Mouse (Mus musculus): Measurements from ENCODE around the gene Obsl1.

Obsl1 gene

GRCm38 (mm10) chr1:75455433-75455832 is 50.8 kb downstream of the Obsl1 start:
- no peak for DNase-seq (ENCODE audit: low read depth, low spot score)

DNA sequence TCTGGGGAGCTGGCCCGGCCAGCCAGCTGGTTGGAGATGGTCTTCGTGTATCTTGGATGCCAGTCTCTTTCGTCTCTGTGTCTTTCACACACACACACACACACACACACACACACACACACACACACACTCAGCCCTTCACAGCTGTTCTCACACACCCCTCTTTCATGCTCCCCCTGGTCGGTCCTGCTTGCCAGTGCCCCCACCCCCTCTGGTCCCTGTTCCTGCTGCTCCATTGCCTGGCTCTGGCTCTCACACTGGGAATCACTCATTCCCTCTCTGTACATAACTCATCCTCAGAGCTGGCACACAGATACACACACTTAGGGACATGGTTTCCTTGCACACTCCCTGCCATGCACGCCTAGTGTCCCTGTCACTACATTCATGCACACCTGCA is 54.4 kb downstream of the Obsl1 start:
- no peak for DNase-seq (ENCODE audit: low read depth, low spot score)

DNA sequence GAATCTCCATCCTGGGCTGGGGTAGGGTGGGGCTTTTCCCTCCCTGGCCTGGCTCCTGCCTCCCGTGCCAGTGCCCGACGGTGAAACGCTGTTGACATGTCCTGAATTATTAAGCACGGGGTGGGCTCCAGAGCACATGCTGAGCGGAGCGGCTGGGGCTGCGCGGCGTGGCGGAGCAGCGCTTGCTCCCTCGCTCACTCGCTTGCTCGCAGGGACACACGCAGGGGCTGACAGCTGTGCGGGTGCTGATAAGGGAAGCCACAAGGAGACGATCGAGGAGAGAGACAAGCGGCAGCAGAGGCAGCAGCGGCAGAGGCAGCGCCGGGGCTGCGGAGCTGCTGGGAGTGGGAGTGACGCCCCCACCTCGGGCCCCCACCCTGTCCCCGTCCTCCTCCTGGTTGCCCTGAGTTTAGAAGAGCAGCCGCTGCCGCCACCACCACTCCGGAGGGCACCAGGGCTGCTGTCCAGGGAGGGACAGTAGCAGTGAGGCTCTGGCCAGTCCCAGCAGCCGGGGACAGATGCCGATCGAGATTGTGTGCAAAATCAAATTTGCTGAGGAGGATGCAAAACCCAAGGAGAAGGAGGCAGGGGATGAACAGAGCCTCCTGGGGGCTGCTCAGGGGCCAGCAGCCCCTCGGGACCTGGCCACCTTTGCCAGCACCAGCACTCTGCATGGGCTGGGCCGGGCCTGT is 55.8 kb downstream of the Obsl1 start, which contains the start of gene Asic4:
Gene Asic4 (plus strand): TSS at position 123 of the 692 bp plus-strand sequence.
- DNase-seq (ENCODE audit: low read depth, low spot score): no peak

GRCm38 (mm10) chr1:75449377-75450135 is 56.7 kb downstream of the Obsl1 start:
- no peak for DNase-seq (ENCODE audit: low read depth, low spot score)

GRCm38 (mm10) chr1:75448937-75449336 is 57.3 kb downstream of the Obsl1 start:
- DNase-seq (ENCODE audit: low read depth, low spot score): no peak

DNA sequence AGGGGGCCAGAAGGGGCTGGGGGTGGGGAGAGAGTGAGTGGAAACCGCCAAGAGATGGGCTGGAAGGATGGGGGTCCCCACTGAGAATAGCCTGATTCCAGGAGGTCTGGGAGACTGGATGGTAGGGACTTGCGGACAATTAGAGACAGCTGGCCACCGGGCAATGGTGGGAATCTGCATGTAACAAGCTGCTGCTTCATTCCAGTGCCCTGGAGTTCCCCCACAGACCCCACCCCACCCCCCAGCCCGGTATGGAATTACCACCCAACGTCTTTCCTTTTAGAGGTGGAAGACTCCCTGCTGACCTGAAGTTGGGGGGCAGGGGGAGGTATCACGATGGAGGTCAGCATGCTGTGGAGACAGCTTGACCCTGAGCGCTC is 58.2 kb downstream of the Obsl1 start:
- no peak for DNase-seq (ENCODE audit: low read depth, low spot score)

DNA sequence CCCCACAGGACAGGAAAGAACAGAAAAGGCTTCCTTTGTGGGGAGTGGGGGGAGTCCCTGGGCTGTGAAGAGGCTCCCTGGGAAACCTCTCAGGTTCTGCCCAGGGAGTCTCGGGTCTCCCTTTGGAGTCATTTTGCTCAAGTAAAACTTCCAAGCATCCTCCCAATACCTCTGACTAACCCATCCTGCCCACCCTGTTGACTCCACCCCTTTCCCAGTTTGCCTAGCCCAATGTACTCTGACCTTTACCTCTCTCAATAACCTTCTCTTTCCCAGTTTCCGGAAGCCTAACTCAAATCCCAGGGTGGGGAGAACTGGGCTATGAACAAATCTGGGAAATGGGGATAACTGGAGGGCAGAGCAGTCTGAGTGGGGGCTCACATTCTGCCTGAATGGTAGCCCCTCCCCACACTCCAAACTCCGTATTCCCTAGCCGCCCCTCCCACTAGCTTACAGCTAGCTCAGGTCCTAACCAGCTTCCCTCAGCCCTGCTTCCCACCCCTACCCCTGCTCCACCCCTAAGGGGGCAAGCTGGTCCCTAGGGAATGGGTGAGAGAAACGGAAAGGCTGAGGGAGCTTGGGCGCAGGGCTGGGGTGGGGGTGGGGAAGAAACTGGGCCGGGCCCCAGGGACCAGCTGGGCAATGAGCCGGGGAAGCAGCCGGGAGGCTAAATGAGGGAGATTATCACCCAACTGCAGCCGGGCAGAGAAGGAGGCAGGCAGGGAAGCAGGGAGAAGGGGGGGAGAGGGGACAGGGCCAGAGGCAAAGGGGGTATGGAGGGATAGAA is 58.8 kb downstream of the Obsl1 start:
- no peak for DNase-seq (ENCODE audit: low read depth, low spot score)

GRCm38 (mm10) chr1:75446656-75447055 is 59.6 kb downstream of the Obsl1 start:
- DNase-seq (ENCODE audit: low read depth, low spot score): no peak

DNA sequence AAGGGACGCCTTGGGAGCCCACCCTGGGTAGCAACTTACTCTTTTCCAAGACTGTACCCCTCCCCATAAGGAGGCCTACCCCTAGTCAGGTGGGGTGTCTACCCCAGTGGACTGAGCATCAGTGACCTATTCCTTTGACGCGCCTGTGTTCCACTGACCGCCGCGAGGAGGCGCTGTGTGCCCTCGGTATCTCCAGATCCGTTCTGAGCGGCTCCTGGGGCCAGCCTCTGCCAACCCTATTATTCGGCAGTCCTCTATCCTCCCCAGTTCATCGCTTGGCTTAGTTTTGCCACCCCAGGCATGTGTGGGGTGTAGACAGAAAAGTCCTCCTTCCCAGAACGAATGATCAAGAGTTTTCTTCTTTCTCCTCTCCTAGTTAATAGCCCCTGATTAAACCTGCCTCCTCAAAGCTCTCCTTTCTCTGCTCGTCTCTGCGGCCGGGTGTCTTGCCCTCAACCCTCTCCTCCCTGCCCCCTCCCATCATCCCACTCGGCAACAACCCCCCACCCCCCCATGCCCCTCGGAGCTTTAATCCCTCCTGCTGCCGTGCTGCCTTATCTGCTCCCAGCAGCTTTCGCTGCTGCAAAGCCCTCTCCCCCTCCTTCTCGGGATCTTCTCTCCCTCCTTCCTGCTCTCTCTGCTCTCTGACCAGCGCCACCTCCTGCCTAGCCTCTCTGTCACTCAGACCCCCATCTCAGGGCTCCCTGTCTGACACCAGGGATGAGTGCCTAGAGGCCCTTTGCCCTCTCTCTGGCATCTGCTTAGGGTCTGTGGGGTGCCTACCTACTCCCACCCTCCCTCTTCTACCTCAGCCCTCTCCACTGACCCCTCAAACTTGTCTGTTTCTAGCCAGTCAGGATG is 60.3 kb downstream of the Obsl1 start:
- DNase-seq (ENCODE audit: low read depth, low spot score): no peak

- DNase-seq (ENCODE audit: low read depth, low spot score): no peak
These were observed 61.0 kb downstream of the Obsl1 start for GRCm38 (mm10) chr1:75445141-75445701.

DNA sequence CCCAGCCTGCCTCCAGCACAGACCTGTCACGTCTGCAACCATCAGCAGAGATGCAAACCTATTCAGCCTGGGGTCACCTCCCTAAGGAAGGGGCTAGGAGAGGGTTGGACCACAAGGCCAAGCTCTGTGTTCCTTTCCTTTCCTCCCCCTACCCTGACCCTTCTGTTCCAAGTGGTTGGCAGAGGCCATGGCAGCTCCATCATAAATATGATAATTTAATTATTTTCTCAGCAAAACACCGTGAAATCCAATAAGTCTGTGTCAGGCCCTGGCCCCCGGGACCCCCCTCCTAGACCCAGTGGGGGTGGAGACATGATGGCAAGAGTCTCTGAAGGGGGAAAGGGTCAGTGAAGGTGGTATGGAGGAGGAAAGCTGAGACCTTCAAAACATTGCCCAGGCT is 62.0 kb downstream of the Obsl1 start:
- no peak for DNase-seq (ENCODE audit: low read depth, low spot score)

- DNase-seq (ENCODE audit: low read depth, low spot score): no peak
These were observed 62.8 kb downstream of the Obsl1 start for GRCm38 (mm10) chr1:75443247-75444024.

GRCm38 (mm10) chr1:75442811-75443210 is 63.4 kb downstream of the Obsl1 start:
- no peak for DNase-seq (ENCODE audit: low read depth, low spot score)

GRCm38 (mm10) chr1:75442171-75442570 is 64.1 kb downstream of the Obsl1 start:
- DNase-seq (ENCODE audit: low read depth, low spot score): no peak

- DNase-seq (ENCODE audit: low read depth, low spot score): no peak
These were observed 64.7 kb downstream of the Obsl1 start for GRCm38 (mm10) chr1:75441471-75441996.

DNA sequence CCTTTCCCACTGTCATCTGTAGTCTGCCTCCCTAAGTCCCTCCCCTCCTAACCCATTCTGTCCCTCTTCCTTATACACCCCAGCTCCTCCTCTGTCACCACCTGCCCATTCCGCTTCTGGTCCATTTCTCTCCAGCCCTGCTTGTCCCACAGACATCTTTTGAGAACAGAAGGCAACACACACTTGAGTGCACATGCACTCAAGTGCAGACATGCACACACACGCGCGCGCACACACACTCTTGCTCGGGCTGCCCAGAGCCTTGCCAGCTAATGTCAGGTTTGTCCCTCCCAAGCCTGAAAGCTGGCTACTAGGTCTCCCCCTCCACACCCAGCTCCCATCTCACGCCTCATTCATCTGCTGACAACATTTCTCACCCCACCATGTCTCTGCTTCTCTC is 65.6 kb downstream of the Obsl1 start:
- DNase-seq (ENCODE audit: low read depth, low spot score): no peak

DNA sequence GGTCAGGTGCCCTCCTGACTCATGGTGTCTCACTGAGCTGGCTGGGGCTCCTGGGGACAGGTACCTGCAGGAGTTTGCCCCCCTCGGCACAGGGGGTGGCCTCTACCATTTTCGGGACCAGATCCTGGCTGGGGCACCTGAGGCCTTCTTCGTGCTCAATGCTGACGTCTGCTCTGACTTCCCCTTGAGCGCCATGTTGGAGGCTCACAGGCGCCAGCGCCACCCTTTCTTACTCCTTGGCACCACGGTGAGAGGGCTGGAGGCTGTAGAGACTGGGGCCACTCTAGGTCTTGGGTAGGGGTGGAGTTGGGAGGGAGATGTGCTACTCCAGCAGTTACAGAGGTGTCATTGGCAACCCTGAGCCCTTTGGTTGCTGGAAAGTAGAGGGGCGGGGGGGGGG is 67.5 kb downstream of the Obsl1 start:
- DNase-seq (ENCODE audit: low read depth, low spot score): no peak

GRCm38 (mm10) chr1:75435475-75436328 is 70.5 kb downstream of the Obsl1 start, which contains the start of gene Gmppa:
Gene Gmppa, plus strand, starts transcription at chr1:75435930.
- DNase-seq (ENCODE audit: low read depth, low spot score): no peak

Measured in WW6 (cell line).